Comparison of ENCODE assay signal across 8 mouse cellular contexts in the genomic region with DNA sequence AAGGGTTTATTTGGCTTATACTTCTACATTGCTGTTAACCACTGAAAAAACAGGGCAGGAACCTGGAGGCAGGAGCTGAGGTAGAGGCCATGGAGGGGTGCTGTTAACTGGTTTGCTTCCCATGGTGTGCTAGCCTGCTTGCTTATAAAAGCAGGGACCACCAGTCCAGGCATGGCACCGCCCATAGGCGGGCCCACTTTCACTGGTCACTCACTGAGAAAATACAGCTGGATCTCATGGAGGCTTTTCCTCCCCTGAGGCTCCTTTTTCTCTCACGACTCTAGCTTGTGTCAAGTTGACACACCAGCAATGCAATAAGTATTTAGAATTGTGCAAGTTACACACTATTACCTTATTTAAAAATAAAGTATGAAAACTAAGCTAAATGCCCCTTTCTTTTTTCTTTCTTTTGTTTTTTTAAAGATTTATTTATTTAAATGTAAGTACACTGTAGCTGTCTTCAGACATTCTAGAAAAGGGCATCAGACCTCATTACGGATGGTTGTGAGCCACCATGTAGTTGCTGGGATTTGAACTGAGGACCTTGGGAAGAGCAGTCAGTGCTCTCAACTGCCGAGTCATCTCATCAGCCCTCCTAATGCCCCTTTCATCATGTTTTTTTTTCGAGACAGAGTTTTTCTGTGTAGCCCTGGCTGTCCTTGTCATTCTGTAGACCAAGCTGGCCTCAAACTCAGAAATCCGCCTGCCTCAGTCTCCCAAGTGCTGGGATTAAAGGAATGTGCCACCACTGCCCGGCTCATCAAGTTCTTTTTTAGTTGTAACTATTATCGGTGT. TPM values are rescaled to one million over a fixed set of nuclear protein-coding genes. Genes with fewer than 3 reads are reported as not detected.
A peak's percentile ranks its signal among the peaks of the same experiment; 100 is the strongest.
DNase-seq lines count a peak whose midpoint lies in the region; ATAC-seq and TF ChIP-seq lines count a peak whose summit lies in the region.

No protein-coding gene starts in this region.

- DNase-seq in heart, postnatal 25 days (ENCODE audit: low spot score), result no peak
- DNase-seq in G1E (ENCODE audit: low spot score) (no peak), MN1 (ENCODE audit: low spot score) (no peak)
- DNase-seq in urinary bladder, postnatal 14 days (ENCODE audit: low spot score), result no peak
- DNase-seq in urinary bladder, adult 18-20 months (ENCODE audit: low spot score in 2 of 2), result no peak

- H3K4me2 ChIP-seq in heart, embryonic 11.5 days, result peak overlapping the region; percentile 65
- H3K4me2 ChIP-seq in heart, embryonic 16.5 days (ENCODE audit: low read depth, low read length), result peak overlapping the region; percentile 52

- H3K4me3 ChIP-seq in heart, embryonic 11.5 days (ENCODE audit: low read depth, low read length), result peak overlapping the region; percentile 82
- H3K4me3 ChIP-seq in G1E (ENCODE audit: low read depth, low read length) (peak overlapping the region; percentile 95; the same call in 1 of the 2 replicates), macrophage (ENCODE audit: inconsistent target) (peak overlapping the region; percentile 26; the same call in 1 of the 2 replicates)
- peak overlapping the region; percentile 26 for H3K4me3 ChIP-seq in heart, embryonic 16.5 days (ENCODE audit: low read length)

- ATAC-seq in heart, embryonic 11.5 days (replicated peaks; ENCODE audit: insufficient number of reproducible peaks, low FRiP score, low TSS enrichment), result no peak
- ATAC-seq in G1E (ENCODE audit: extremely low read depth, insufficient number of reproducible peaks, low FRiP score, poor library complexity, severe bottlenecking), result no peak
- no peak for ATAC-seq in heart, embryonic 16.5 days (replicated peaks; ENCODE audit: extremely low read depth, insufficient read depth, low FRiP score)

- intact Hi-C loops in heart, postnatal 25 days (cut with DNase I), result loop anchor here (5.0 kb wide), 2 partner anchors 54 to 101 kb away; a partner anchor contains a TSS

- 57% methylated on average over 9 of the region's 9 CpGs for WGBS in heart, embryonic 11.5 days (ENCODE audit: insufficient replicate concordance)
- 49% methylated on average over 9 of the region's 9 CpGs for WGBS in heart, embryonic 16.5 days
- WGBS in macrophage (ENCODE audit: missing documents), result 67% methylated on average over 8 of the region's 9 CpGs

- H3K9ac ChIP-seq in heart, embryonic 11.5 days (ENCODE audit: low read depth, low read length), result no peak overlapping the region
- H3K9ac ChIP-seq in heart, embryonic 16.5 days (ENCODE audit: low read length), result peak overlapping the region; percentile 99; the same call in 1 of the 2 replicates

- H3K27me3 ChIP-seq in heart, embryonic 11.5 days (ENCODE audit: control insufficient read depth, insufficient read depth, low read length), result no peaks in the 10 kb centered on the region
- H3K27me3 ChIP-seq in G1E (ENCODE audit: insufficient read depth, low read length), result peaks cover 2% of the 10 kb centered on the region; the same call in 1 of the 2 replicates
- H3K27me3 ChIP-seq in heart, embryonic 16.5 days (ENCODE audit: control insufficient read depth, insufficient read depth, low read length), result no peaks in the 10 kb centered on the region

- H3K79me2 ChIP-seq in macrophage (ENCODE audit: inconsistent target), result peaks cover 30% of the 10 kb centered on the region

- TF ChIP-seq CTCF in G1E (IDR thresholded peaks at IDR 0.05; ENCODE audit: low read depth, low read length), result no peak

- H3K36me3 ChIP-seq in heart, embryonic 11.5 days (ENCODE audit: control insufficient read depth, insufficient read depth, low read length), result no peaks in the 10 kb centered on the region
- peaks cover 7% of the 10 kb centered on the region for H3K36me3 ChIP-seq in G1E (replicated peaks)
- H3K36me3 ChIP-seq in heart, embryonic 16.5 days (ENCODE audit: control insufficient read depth, insufficient read depth), result no peaks in the 10 kb centered on the region
- no peaks in the 10 kb centered on the region for H3K36me3 ChIP-seq in macrophage (ENCODE audit: inconsistent target)

- H3K4me1 ChIP-seq in heart, embryonic 11.5 days (ENCODE audit: control insufficient read depth, insufficient read depth, low read length), result peaks cover 3% of the 10 kb centered on the region; the same call in 1 of the 2 replicates
- H3K4me1 ChIP-seq in G1E (ENCODE audit: insufficient read depth, low read depth, low read length), result peaks cover 29% of the 10 kb centered on the region
- H3K4me1 ChIP-seq in heart, embryonic 16.5 days (ENCODE audit: control insufficient read depth, insufficient read depth, low read length), result peaks cover 8% of the 10 kb centered on the region

- H3K9me3 ChIP-seq in heart, embryonic 11.5 days (replicated peaks; ENCODE audit: control insufficient read depth, low read length), result no peaks in the 10 kb centered on the region
- H3K9me3 ChIP-seq in G1E (replicated peaks), result no peaks in the 10 kb centered on the region
- no peaks in the 10 kb centered on the region for H3K9me3 ChIP-seq in heart, embryonic 16.5 days (replicated peaks; ENCODE audit: control insufficient read depth, low read length)

- H3K27ac ChIP-seq in heart, embryonic 11.5 days (ENCODE audit: low read depth, low read length), result no peak overlapping the region
- H3K27ac ChIP-seq in heart, embryonic 16.5 days (ENCODE audit: low read length), result no peak overlapping the region
- H3K27ac ChIP-seq in macrophage, result no peak overlapping the region

RNA-seq across cellular contexts. Expression of a gene that starts 1.0 kb away (rescaled TPM):
- polyA plus RNA-seq in heart, embryonic 11.5 days (2014; fragmentation: Nextera tagmentation; extraction: Ambion mirVana), result 21.0 and 22.2 TPM in 2 replicates
- 10 to 100 TPM; 22.9 to 24.0 TPM for total RNA-seq in heart, postnatal 25 days (2021)
- 86.3 and 126 TPM in 2 replicates for total RNA-seq in G1E (2014; fragmentation: Nextera tagmentation)
- total RNA-seq in G1E (2017), result 27.3 and 32.6 TPM in 2 replicates
- 3.9 and 5.0 TPM in 2 replicates for polyA plus RNA-seq in G1E (2012)
- 17.8 and 18.1 TPM in 2 replicates for polyA plus RNA-seq in heart, embryonic 16.5 days (2015; fragmentation: Nextera tagmentation; extraction: Ambion mirVana)
- 10 to 100 TPM in 22 of 26 experiments, 1 to 10 TPM in 4; 3.3 to 63.9 (median 28.4) TPM for total RNA-seq in macrophage (2018; cell fraction: chromatin; rRNA removed)
- 10 to 100 TPM in 11 of 26 experiments, 1 to 10 TPM in 15; 5.8 to 14.5 (median 8.5) TPM for total RNA-seq in macrophage (2018; cell fraction: cytosol; rRNA removed)
- total RNA-seq in macrophage (2018; cell fraction: nucleus; rRNA removed), result 10 to 100 TPM in 22 of 26 experiments, 1 to 10 TPM in 4; 5.3 to 47.8 (median 17.3) TPM
- polyA plus RNA-seq in macrophage (2018), result 3.9 to 6.0 TPM (median 4.0 TPM) in 3 replicates

RNA-seq across cellular contexts. Expression of a gene that starts 53.8 kb away (rescaled TPM):
- 17.3 and 18.7 TPM in 2 replicates for polyA plus RNA-seq in heart, embryonic 11.5 days (2014; fragmentation: Nextera tagmentation; extraction: Ambion mirVana)
- total RNA-seq in heart, postnatal 25 days (2021), result 10 to 100 TPM; 13.2 to 15.0 TPM
- total RNA-seq in G1E (2014; fragmentation: Nextera tagmentation) (18.8 and 27.8 TPM in 2 replicates), G1E (2017) (48.3 and 55.3 TPM in 2 replicates)
- polyA plus RNA-seq in G1E (2012) (10.5 and 11.6 TPM in 2 replicates), macrophage (2018) (12.1 to 18.7 TPM (median 16.1 TPM) in 3 replicates)
- 17.3 and 19.3 TPM in 2 replicates for polyA plus RNA-seq in heart, embryonic 16.5 days (2015; fragmentation: Nextera tagmentation; extraction: Ambion mirVana)
- 10 to 100 TPM in 22 of 26 experiments, 1 to 10 TPM in 4; 4.7 to 44.8 (median 20.6) TPM for total RNA-seq in macrophage (2018; cell fraction: chromatin; rRNA removed)
- 10 to 100 TPM in 21 of 26 experiments, 1 to 10 TPM in 5; 6.7 to 18.9 (median 14.9) TPM for total RNA-seq in macrophage (2018; cell fraction: cytosol; rRNA removed)
- 10 to 100 TPM in 22 of 26 experiments, 1 to 10 TPM in 4; 7.8 to 43.7 (median 16.6) TPM for total RNA-seq in macrophage (2018; cell fraction: nucleus; rRNA removed)

RNA-seq across cellular contexts. Expression of a gene that starts 59.8 kb away (rescaled TPM):
- not detected in 2 replicates for polyA plus RNA-seq in heart, embryonic 11.5 days (2014; fragmentation: Nextera tagmentation; extraction: Ambion mirVana)
- 10 to 100 TPM; 25.6 to 30.3 TPM for total RNA-seq in heart, postnatal 25 days (2021)
- total RNA-seq in G1E (2014; fragmentation: Nextera tagmentation) (not detected in 2 replicates), G1E (2017) (0.23 TPM in 1 of 2 replicates, not detected in the other)
- polyA plus RNA-seq in G1E (2012) (not detected in 2 replicates), macrophage (2018) (not detected in 3 replicates)
- 0.16 TPM in 1 of 2 replicates, not detected in the other for polyA plus RNA-seq in heart, embryonic 16.5 days (2015; fragmentation: Nextera tagmentation; extraction: Ambion mirVana)
- total RNA-seq in macrophage (2018; cell fraction: chromatin; rRNA removed), result under 1 TPM in 1 of 26 experiments, not detected in 25; 0.42 TPM
- total RNA-seq in macrophage (2018; cell fraction: cytosol; rRNA removed), result under 1 TPM in 1 of 26 experiments, not detected in 25; 0.11 TPM
- total RNA-seq in macrophage (2018; cell fraction: nucleus; rRNA removed), result under 1 TPM in 1 of 26 experiments, not detected in 25; 0.48 TPM

Comparison
In these comparisons a context has a peak if more than half of its experiments do, and no peak if none do; other contexts are left out.
1. H3K4me3 ChIP-seq: peak in every context shown above with its lines; median percentile 95 in G1E; 82 in heart, embryonic 11.5 days; 26 in heart, embryonic 16.5 days; 26 in macrophage.